9 mouse cellular contexts compared by ENCODE assay signal in genomic region chr1:170459896-170460602, GRCm38 (mm10).
DNase-seq lines count a peak whose midpoint lies in the region; ATAC-seq and TF ChIP-seq lines count a peak whose summit lies in the region.
"Had no signal": no experiment of that assay in that cellular context is flagged by ENCODE, and none has a peak within 500 bp of the region (broad histone marks: within the 10 kb centered on the region; RNA-seq: fewer than 3 reads in every experiment).

No protein-coding gene starts in this region.

- H3K36me3 ChIP-seq in intestine, embryonic 14.5 days (ENCODE audit: control insufficient read depth, insufficient read depth, low read length) = no peaks in the 10 kb centered on the region
- H3K36me3 ChIP-seq in intestine, postnatal 0 days (ENCODE audit: control insufficient read depth, insufficient read depth) = no peaks in the 10 kb centered on the region
- no peaks in the 10 kb centered on the region for H3K36me3 ChIP-seq in liver, postnatal 0 days (replicated peaks; ENCODE audit: insufficient read depth, low read length)
- H3K36me3 ChIP-seq: midbrain, embryonic 12.5 days had no signal

- H3K4me3 ChIP-seq in intestine, embryonic 14.5 days (ENCODE audit: low read depth, low read length) = no peak overlapping the region
- H3K4me3 ChIP-seq in intestine, postnatal 0 days (ENCODE audit: low read depth, low read length) = no peak overlapping the region
- no peak overlapping the region for H3K4me3 ChIP-seq in liver, postnatal 0 days (ENCODE audit: low read depth, low read length)
- H3K4me3 ChIP-seq: midbrain, embryonic 12.5 days had no signal

- peaks cover 14% of the 10 kb centered on the region for H3K4me1 ChIP-seq in intestine, embryonic 14.5 days (replicated peaks; ENCODE audit: control insufficient read depth, insufficient read depth, low read length)
- H3K4me1 ChIP-seq in intestine, postnatal 0 days (replicated peaks; ENCODE audit: control insufficient read depth, insufficient read depth, low read length) = no peaks in the 10 kb centered on the region
- peaks cover 3% of the 10 kb centered on the region; the same call in 1 of the 2 replicates for H3K4me1 ChIP-seq in liver, postnatal 0 days (ENCODE audit: insufficient read depth)

- H3K4me2 ChIP-seq in intestine, embryonic 14.5 days (ENCODE audit: low read length) = no peak overlapping the region
- no peak overlapping the region for H3K4me2 ChIP-seq in intestine, postnatal 0 days (replicated peaks; ENCODE audit: low read depth)
- no peak overlapping the region for H3K4me2 ChIP-seq in liver, postnatal 0 days (ENCODE audit: low read depth, low read length)
- H3K4me2 ChIP-seq: midbrain, embryonic 12.5 days had no signal

- ATAC-seq in intestine, embryonic 14.5 days (replicated peaks; ENCODE audit: low FRiP score, low TSS enrichment, low read depth) = 0 out of 2 replicates have a peak, but pooled peaks have one; percentile 44
- ATAC-seq in intestine, postnatal 0 days = no peak
- ATAC-seq in liver, postnatal 0 days = no peak

- H3K27me3 ChIP-seq in intestine, embryonic 14.5 days (replicated peaks; ENCODE audit: control insufficient read depth, insufficient read depth, low read length) = no peaks in the 10 kb centered on the region
- H3K27me3 ChIP-seq in intestine, postnatal 0 days (replicated peaks; ENCODE audit: control insufficient read depth, insufficient read depth, low read length) = no peaks in the 10 kb centered on the region
- no peaks in the 10 kb centered on the region for H3K27me3 ChIP-seq in liver, postnatal 0 days (ENCODE audit: insufficient read depth, low read length)
- H3K27me3 ChIP-seq: midbrain, embryonic 12.5 days had no signal

- H3K9ac ChIP-seq in intestine, embryonic 14.5 days (ENCODE audit: low read length) = no peak overlapping the region
- no peak overlapping the region for H3K9ac ChIP-seq in intestine, postnatal 0 days (ENCODE audit: low read depth, low read length)
- no peak overlapping the region for H3K9ac ChIP-seq in liver, postnatal 0 days (replicated peaks)
- H3K9ac ChIP-seq: midbrain, embryonic 12.5 days had no signal

- TF ChIP-seq EP300 in liver, postnatal 0 days (IDR thresholded peaks at IDR 0.05; ENCODE audit: low read depth) = no peak

- no peak overlapping the region for H3K27ac ChIP-seq in intestine, embryonic 14.5 days (ENCODE audit: low read depth)
- H3K27ac ChIP-seq in intestine, postnatal 0 days (ENCODE audit: low read depth, low read length) = no peak overlapping the region
- H3K27ac ChIP-seq in liver, postnatal 0 days (ENCODE audit: low read depth) = no peak overlapping the region
- H3K27ac ChIP-seq: midbrain, embryonic 12.5 days had no signal

- no peak for DNase-seq in intestine, embryonic 14.5 days (ENCODE audit: low spot score)
- peak; percentile 27 to 65 for DNase-seq in adrenal gland, postnatal 36 days
- peak; percentile 37 for DNase-seq in fibroblast of lung, adult 2 months (ENCODE audit: low read depth)
- peak; percentile 49 for DNase-seq in kidney, postnatal 10 days
- no peak for DNase-seq in left cerebral cortex, adult 8-10 months (ENCODE audit: low spot score in 2 of 2)
- DNase-seq in liver, postnatal 0 days = no peak
- no peak for DNase-seq in embryo, embryonic 10 days (ENCODE audit: low spot score)

- 63% methylated on average over 5 of the region's 5 CpGs for WGBS in intestine, embryonic 14.5 days
- 68% methylated on average over 5 of the region's 5 CpGs for WGBS in intestine, postnatal 0 days
- WGBS in liver, postnatal 0 days (ENCODE audit: insufficient replicate concordance) = 76% methylated on average over 5 of the region's 5 CpGs

- no peak for TF ChIP-seq CTCF in intestine, postnatal 0 days (IDR thresholded peaks at IDR 0.05; ENCODE audit: low read depth)
- no peak for TF ChIP-seq CTCF in liver, postnatal 0 days (IDR thresholded peaks at IDR 0.05; ENCODE audit: low read depth)

- H3K9me3 ChIP-seq in intestine, embryonic 14.5 days (ENCODE audit: control insufficient read depth, low read length) = no peaks in the 10 kb centered on the region
- no peaks in the 10 kb centered on the region for H3K9me3 ChIP-seq in intestine, postnatal 0 days (ENCODE audit: control insufficient read depth)
- H3K9me3 ChIP-seq in liver, postnatal 0 days (ENCODE audit: low read length) = no peaks in the 10 kb centered on the region
- H3K9me3 ChIP-seq: midbrain, embryonic 12.5 days had no signal

Comparison
In these comparisons a context has a peak if more than half of its experiments do, and no peak if none do; other contexts are left out.
1. DNase-seq: peak in adrenal gland, postnatal 36 days (2 of 2), fibroblast of lung, adult 2 months (single experiment) and kidney, postnatal 10 days (single experiment); none in intestine, embryonic 14.5 days (single experiment), left cerebral cortex, adult 8-10 months (0 of 2), liver, postnatal 0 days (single experiment) and embryo, embryonic 10 days (single experiment).